Mouse (Mus musculus): ENCODE results near the gene Senp3. TPM values are rescaled to one million over a fixed set of nuclear protein-coding genes. Genes with fewer than 3 reads are reported as not detected.
"Not testable (repeated sequence)": the region's sequence is repeated elsewhere in the genome, so short reads cannot be mapped to it uniquely, and the experiment has no call there.

Senp3 gene
- polyA plus RNA-seq, 1 experiment, result 221 TPM

GRCm38 (mm10) chr11:69633128-69633866, 48.6 kb downstream of the Senp3 start:
- Histone ChIP-seq H3K4me3 (ENCODE audit: low read depth, low read length) (peak overlapping the region; percentile 89), H3K4me1 (ENCODE audit: control insufficient read depth, insufficient read depth, low read length) (no peaks in the 10 kb centered on the region), H3K27me3 (ENCODE audit: control insufficient read depth, insufficient read depth, low read length, poor library complexity, severe bottlenecking) (no peaks in the 10 kb centered on the region), H3K27ac (ENCODE audit: insufficient read depth, low read length) (peak overlapping the region; percentile 39), H3K36me3 (ENCODE audit: control insufficient read depth, insufficient read depth, low read length, poor library complexity, severe bottlenecking) (peaks cover 32% of the 10 kb centered on the region), H3K9me3 (replicated peaks; ENCODE audit: control insufficient read depth, insufficient read depth, low read length, poor library complexity, severe bottlenecking) (no peaks in the 10 kb centered on the region), H3K9ac (ENCODE audit: low read depth, poor library complexity, severe bottlenecking) (peak overlapping the region; percentile 96)
- TF ChIP-seq POLR2A (IDR thresholded peaks at IDR 0.05; ENCODE audit: insufficient read depth, low read length) (no peak), EP300 (IDR thresholded peaks at IDR 0.05; ENCODE audit: insufficient read depth, low read depth, low read length) (no peak), CTCF (IDR thresholded peaks at IDR 0.05; ENCODE audit: low read depth, low read length) (no peak)

DNA sequence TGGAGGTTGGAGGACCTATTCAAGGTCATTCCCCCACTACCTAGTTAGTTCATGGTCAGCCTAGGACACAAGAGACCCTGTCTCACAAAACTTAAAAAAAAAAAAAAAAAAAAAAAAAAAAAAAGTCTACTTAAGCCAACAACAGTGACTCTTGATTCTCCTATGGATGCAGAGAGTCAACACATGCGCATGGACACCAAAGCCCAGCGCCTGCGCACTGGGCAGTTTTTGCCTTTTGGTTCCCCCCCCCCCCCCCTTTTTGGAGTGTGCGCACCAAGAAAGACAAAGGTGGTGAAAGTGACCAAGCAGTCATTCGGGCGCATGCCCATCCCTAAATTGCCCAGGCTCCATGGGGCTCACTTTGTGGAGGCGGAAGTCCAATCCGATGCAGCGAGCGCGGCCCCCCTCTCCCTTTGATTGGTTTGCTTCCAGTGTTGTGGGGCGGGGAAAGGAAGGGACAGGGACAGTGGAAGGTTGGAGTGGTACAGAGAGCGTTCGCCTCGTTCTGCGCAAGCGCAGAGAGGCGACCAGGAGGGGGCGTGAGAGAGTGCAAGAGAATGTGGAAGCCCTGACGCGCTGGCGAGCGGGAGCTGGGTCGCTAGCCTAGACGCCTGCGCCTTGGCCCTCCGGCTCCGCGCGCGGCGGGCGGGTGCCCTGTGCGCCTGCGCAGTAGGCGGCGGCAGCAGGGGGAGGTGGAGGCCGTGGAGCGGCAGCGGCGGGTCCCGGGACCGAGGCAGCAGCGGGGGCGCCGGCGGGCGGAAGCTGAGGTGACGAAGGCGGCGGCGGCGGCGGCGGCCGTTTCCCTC, 49.4 kb downstream of the Senp3 start, which contains the start of gene Fxr2:
Gene Fxr2 (plus strand): TSS at position 707 of the 806 bp plus-strand sequence.
- no peaks in the 10 kb centered on the region for H3K4me1 ChIP-seq (ENCODE audit: control insufficient read depth, insufficient read depth, low read length)
- peak; percentile 72 for TF ChIP-seq CTCF (IDR thresholded peaks at IDR 0.05; ENCODE audit: low read depth, low read length)
- 0 out of 2 replicates have a peak, but pooled peaks have one; percentile 27 for TF ChIP-seq EP300 (IDR thresholded peaks at IDR 0.05; ENCODE audit: insufficient read depth, low read depth, low read length)
- TF ChIP-seq POLR2A (IDR thresholded peaks at IDR 0.05; ENCODE audit: insufficient read depth, low read length), result peak; percentile 23
- H3K27me3 ChIP-seq (ENCODE audit: control insufficient read depth, insufficient read depth, low read length, poor library complexity, severe bottlenecking), result no peaks in the 10 kb centered on the region
- peak within 1 kb of the TSS; percentile 88 for H3K27ac ChIP-seq (ENCODE audit: insufficient read depth, low read length)
- H3K9me3 ChIP-seq (replicated peaks; ENCODE audit: control insufficient read depth, insufficient read depth, low read length, poor library complexity, severe bottlenecking), result no peaks in the 10 kb centered on the region
- H3K9ac ChIP-seq (ENCODE audit: low read depth, poor library complexity, severe bottlenecking), result peak within 1 kb of the TSS; percentile 96
- peak within 1 kb of the TSS; percentile 89 for H3K4me3 ChIP-seq (ENCODE audit: low read depth, low read length)
- H3K36me3 ChIP-seq (ENCODE audit: control insufficient read depth, insufficient read depth, low read length, poor library complexity, severe bottlenecking), result peaks cover 26% of the 10 kb centered on the region

GRCm38 (mm10) chr11:69629802-69630201, 52.1 kb downstream of the Senp3 start:
- no peak overlapping the region for H3K4me3 ChIP-seq (ENCODE audit: low read depth, low read length)
- 0 out of 2 replicates have a peak, but pooled peaks cover 3% of the 10 kb centered on the region for H3K36me3 ChIP-seq (ENCODE audit: control insufficient read depth, insufficient read depth, low read length, poor library complexity, severe bottlenecking)
- no peaks in the 10 kb centered on the region for H3K27me3 ChIP-seq (ENCODE audit: control insufficient read depth, insufficient read depth, low read length, poor library complexity, severe bottlenecking)

DNA sequence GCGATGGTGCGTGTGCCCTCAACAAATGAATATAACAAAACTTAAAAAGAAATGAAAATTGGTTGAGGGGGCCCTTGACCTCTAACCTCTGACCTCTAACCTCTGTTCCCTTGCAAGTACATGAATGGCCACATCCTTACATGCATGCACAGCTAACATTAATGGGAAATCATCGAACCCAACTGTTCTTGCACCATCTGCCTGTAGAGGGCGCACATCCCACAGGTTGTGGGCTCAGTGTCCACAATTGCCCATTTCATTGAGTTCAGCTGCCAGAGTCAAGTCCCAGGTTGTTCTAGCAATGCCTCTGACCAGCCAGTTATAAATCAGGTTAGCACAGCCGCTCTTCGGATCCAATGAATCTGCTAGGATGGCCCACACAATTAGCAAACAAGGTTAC, 53.6 kb downstream of the Senp3 start:
- TF ChIP-seq CTCF (IDR thresholded peaks at IDR 0.05; ENCODE audit: low read depth, low read length) (peak; percentile 99), EP300 (IDR thresholded peaks at IDR 0.05; ENCODE audit: insufficient read depth, low read depth, low read length) (no peak), POLR2A (IDR thresholded peaks at IDR 0.05; ENCODE audit: insufficient read depth, low read length) (no peak)

More at GRCm38 (mm10) chr11:69629802-69630201, 52.1 kb downstream of the Senp3 start:
- TF ChIP-seq EP300 (IDR thresholded peaks at IDR 0.05; ENCODE audit: insufficient read depth, low read depth, low read length) (no peak), POLR2A (IDR thresholded peaks at IDR 0.05; ENCODE audit: insufficient read depth, low read length) (no peak), CTCF (IDR thresholded peaks at IDR 0.05; ENCODE audit: low read depth, low read length) (no peak)
- Histone ChIP-seq H3K9ac (ENCODE audit: low read depth, poor library complexity, severe bottlenecking) (no peak overlapping the region), H3K9me3 (replicated peaks; ENCODE audit: control insufficient read depth, insufficient read depth, low read length, poor library complexity, severe bottlenecking) (no peaks in the 10 kb centered on the region), H3K27ac (ENCODE audit: insufficient read depth, low read length) (no peak overlapping the region), H3K4me1 (ENCODE audit: control insufficient read depth, insufficient read depth, low read length) (no peaks in the 10 kb centered on the region)

GRCm38 (mm10) chr11:69624339-69624738, 57.5 kb downstream of the Senp3 start:
- not testable (repeated sequence) for H3K9ac ChIP-seq (ENCODE audit: low read depth, poor library complexity, severe bottlenecking); H3K27ac ChIP-seq (ENCODE audit: insufficient read depth, low read length); H3K4me1 ChIP-seq (ENCODE audit: control insufficient read depth, insufficient read depth, low read length); H3K36me3 ChIP-seq (ENCODE audit: control insufficient read depth, insufficient read depth, low read length, poor library complexity, severe bottlenecking); H3K4me3 ChIP-seq (ENCODE audit: low read depth, low read length); H3K27me3 ChIP-seq (ENCODE audit: control insufficient read depth, insufficient read depth, low read length, poor library complexity, severe bottlenecking); H3K9me3 ChIP-seq (replicated peaks; ENCODE audit: control insufficient read depth, insufficient read depth, low read length, poor library complexity, severe bottlenecking)

More for the DNA sequence above, 53.6 kb downstream of the Senp3 start:
- Histone ChIP-seq H3K9ac (ENCODE audit: low read depth, poor library complexity, severe bottlenecking) (no peak overlapping the region), H3K27ac (ENCODE audit: insufficient read depth, low read length) (no peak overlapping the region), H3K27me3 (ENCODE audit: control insufficient read depth, insufficient read depth, low read length, poor library complexity, severe bottlenecking) (no peaks in the 10 kb centered on the region), H3K36me3 (ENCODE audit: control insufficient read depth, insufficient read depth, low read length, poor library complexity, severe bottlenecking) (no peaks in the 10 kb centered on the region), H3K4me3 (ENCODE audit: low read depth, low read length) (no peak overlapping the region), H3K9me3 (replicated peaks; ENCODE audit: control insufficient read depth, insufficient read depth, low read length, poor library complexity, severe bottlenecking) (no peaks in the 10 kb centered on the region), H3K4me1 (ENCODE audit: control insufficient read depth, insufficient read depth, low read length) (no peaks in the 10 kb centered on the region)

Other genes starting within 250 kb of the Senp3 start
- 1.2 and 2.0 TPM in 2 replicates for gene Dnah2, start 133.0 kb downstream of the Senp3 start, polyA plus RNA-seq (2011; ENCODE audit: insufficient read depth, insufficient read length, low read depth, missing spikeins)
- gene Efnb3, start 121.9 kb downstream of the Senp3 start, polyA plus RNA-seq (2011; ENCODE audit: insufficient read depth, insufficient read length, low read depth, missing spikeins), result 3.9 and 4.0 TPM in 2 replicates
- 10.3 and 17.8 TPM in 2 replicates for gene Wrap53, start 101.8 kb downstream of the Senp3 start, polyA plus RNA-seq (2011; ENCODE audit: insufficient read depth, insufficient read length, low read depth, missing spikeins)
- 230 and 277 TPM in 2 replicates for gene Trp53, start 101.7 kb downstream of the Senp3 start, polyA plus RNA-seq (2011; ENCODE audit: insufficient read depth, insufficient read length, low read depth, missing spikeins)
- gene Atp1b2, start 76.1 kb downstream of the Senp3 start, polyA plus RNA-seq (2011; ENCODE audit: insufficient read depth, insufficient read length, low read depth, missing spikeins), result 20.4 and 24.0 TPM in 2 replicates
- gene Shbg, start 64.2 kb downstream of the Senp3 start, polyA plus RNA-seq (2011; ENCODE audit: insufficient read depth, insufficient read length, low read depth, missing spikeins), result not detected in 2 replicates
- 9.1 and 9.6 TPM in 2 replicates for gene Sat2, start 60.1 kb downstream of the Senp3 start, polyA plus RNA-seq (2011; ENCODE audit: insufficient read depth, insufficient read length, low read depth, missing spikeins)
- gene Fxr2, start 49.1 kb downstream of the Senp3 start, polyA plus RNA-seq (2011; ENCODE audit: insufficient read depth, insufficient read length, low read depth, missing spikeins), result 170 and 173 TPM in 2 replicates
- gene Sox15, start 26.8 kb downstream of the Senp3 start, polyA plus RNA-seq (2011; ENCODE audit: insufficient read depth, insufficient read length, low read depth, missing spikeins), result 45.2 and 48.1 TPM in 2 replicates
- gene Mpdu1, start 19.4 kb downstream of the Senp3 start, polyA plus RNA-seq (2011; ENCODE audit: insufficient read depth, insufficient read length, low read depth, missing spikeins), result 65.7 and 71.0 TPM in 2 replicates
- 32.9 and 36.2 TPM in 2 replicates for gene Cd68, start 15.9 kb downstream of the Senp3 start, polyA plus RNA-seq (2011; ENCODE audit: insufficient read depth, insufficient read length, low read depth, missing spikeins)
- 1,464 and 1,502 TPM in 2 replicates for gene Eif4a1, start 9.7 kb downstream of the Senp3 start, polyA plus RNA-seq (2011; ENCODE audit: insufficient read depth, insufficient read length, low read depth, missing spikeins)
- gene Tnfsf13, start 3.7 kb upstream of the Senp3 start, polyA plus RNA-seq (2011; ENCODE audit: insufficient read depth, insufficient read length, low read depth, missing spikeins), result 1.3 and 2.9 TPM in 2 replicates
- gene Tnfsf12, start 13.8 kb upstream of the Senp3 start, polyA plus RNA-seq (2011; ENCODE audit: insufficient read depth, insufficient read length, low read depth, missing spikeins), result 3.4 and 4.1 TPM in 2 replicates
- 1.9 and 3.6 TPM in 2 replicates for gene Tnfsfm13, start 14.0 kb upstream of the Senp3 start, polyA plus RNA-seq (2011; ENCODE audit: insufficient read depth, insufficient read length, low read depth, missing spikeins)
- gene Polr2a, start 76.6 kb upstream of the Senp3 start, polyA plus RNA-seq (2011; ENCODE audit: insufficient read depth, insufficient read length, low read depth, missing spikeins), result 102 and 103 TPM in 2 replicates
- not detected in 2 replicates for gene Slc35g3, start 79.9 kb upstream of the Senp3 start, polyA plus RNA-seq (2011; ENCODE audit: insufficient read depth, insufficient read length, low read depth, missing spikeins)
- gene Zbtb4, start 83.8 kb upstream of the Senp3 start, polyA plus RNA-seq (2011; ENCODE audit: insufficient read depth, insufficient read length, low read depth, missing spikeins), result 3.6 and 4.8 TPM in 2 replicates
- 10.1 and 12.1 TPM in 2 replicates for gene Chrnb1, start 113.9 kb upstream of the Senp3 start, polyA plus RNA-seq (2011; ENCODE audit: insufficient read depth, insufficient read length, low read depth, missing spikeins)
- 1.8 and 2.5 TPM in 2 replicates for gene Fgf11, start 119.8 kb upstream of the Senp3 start, polyA plus RNA-seq (2011; ENCODE audit: insufficient read depth, insufficient read length, low read depth, missing spikeins)
- 10.1 and 11.6 TPM in 2 replicates for gene Tmem102, start 123.5 kb upstream of the Senp3 start, polyA plus RNA-seq (2011; ENCODE audit: insufficient read depth, insufficient read length, low read depth, missing spikeins)
- not detected in 2 replicates for gene Gm39566, start 133.2 kb upstream of the Senp3 start, polyA plus RNA-seq (2011; ENCODE audit: insufficient read depth, insufficient read length, low read depth, missing spikeins)
- not detected in 2 replicates for gene Spem2, start 136.4 kb upstream of the Senp3 start, polyA plus RNA-seq (2011; ENCODE audit: insufficient read depth, insufficient read length, low read depth, missing spikeins)
- not detected in 2 replicates for gene Spem1, start 140.1 kb upstream of the Senp3 start, polyA plus RNA-seq (2011; ENCODE audit: insufficient read depth, insufficient read length, low read depth, missing spikeins)
- 19.6 and 25.4 TPM in 2 replicates for gene Nlgn2, start 155.7 kb upstream of the Senp3 start, polyA plus RNA-seq (2011; ENCODE audit: insufficient read depth, insufficient read length, low read depth, missing spikeins)
- 97.1 and 103 TPM in 2 replicates for gene Tmem256, start 156.4 kb upstream of the Senp3 start, polyA plus RNA-seq (2011; ENCODE audit: insufficient read depth, insufficient read length, low read depth, missing spikeins)
- 27.2 and 31.2 TPM in 2 replicates for gene Plscr3, start 164.3 kb upstream of the Senp3 start, polyA plus RNA-seq (2011; ENCODE audit: insufficient read depth, insufficient read length, low read depth, missing spikeins)
- 15.6 and 19.6 TPM in 2 replicates for gene Tnk1, start 176.6 kb upstream of the Senp3 start, polyA plus RNA-seq (2011; ENCODE audit: insufficient read depth, insufficient read length, low read depth, missing spikeins)
- not detected in 2 replicates for gene Tmem95, start 195.9 kb upstream of the Senp3 start, polyA plus RNA-seq (2011; ENCODE audit: insufficient read depth, insufficient read length, low read depth, missing spikeins)
- 5.2 and 6.3 TPM in 2 replicates for gene Kctd11, start 199.3 kb upstream of the Senp3 start, polyA plus RNA-seq (2011; ENCODE audit: insufficient read depth, insufficient read length, low read depth, missing spikeins)
- 1.5 and 2.3 TPM in 2 replicates for gene Acap1, start 213.5 kb upstream of the Senp3 start, polyA plus RNA-seq (2011; ENCODE audit: insufficient read depth, insufficient read length, low read depth, missing spikeins)
- 11.6 and 13.1 TPM in 2 replicates for gene 2810408A11Rik, start 218.9 kb upstream of the Senp3 start, polyA plus RNA-seq (2011; ENCODE audit: insufficient read depth, insufficient read length, low read depth, missing spikeins)
- 27.9 and 32.4 TPM in 2 replicates for gene Neurl4, start 219.0 kb upstream of the Senp3 start, polyA plus RNA-seq (2011; ENCODE audit: insufficient read depth, insufficient read length, low read depth, missing spikeins)
- gene Gps2, start 231.8 kb upstream of the Senp3 start, polyA plus RNA-seq (2011; ENCODE audit: insufficient read depth, insufficient read length, low read depth, missing spikeins), result 23.9 and 24.4 TPM in 2 replicates
- gene Eif5a, start 239.9 kb upstream of the Senp3 start, polyA plus RNA-seq (2011; ENCODE audit: insufficient read depth, insufficient read length, low read depth, missing spikeins), result 1,015 and 1,063 TPM in 2 replicates